Mouse (Mus musculus): ENCODE results near the gene Col4a4. TPM values are rescaled to one million over a fixed set of nuclear protein-coding genes. Genes with fewer than 3 reads are reported as not detected.
A peak's percentile ranks its signal among the peaks of the same experiment; 100 is the strongest.

Col4a4 gene
- 0.25 and 0.26 TPM in 2 replicates for polyA plus RNA-seq (2016; fragmentation: Nextera tagmentation; extraction: Ambion mirVana)

DNA sequence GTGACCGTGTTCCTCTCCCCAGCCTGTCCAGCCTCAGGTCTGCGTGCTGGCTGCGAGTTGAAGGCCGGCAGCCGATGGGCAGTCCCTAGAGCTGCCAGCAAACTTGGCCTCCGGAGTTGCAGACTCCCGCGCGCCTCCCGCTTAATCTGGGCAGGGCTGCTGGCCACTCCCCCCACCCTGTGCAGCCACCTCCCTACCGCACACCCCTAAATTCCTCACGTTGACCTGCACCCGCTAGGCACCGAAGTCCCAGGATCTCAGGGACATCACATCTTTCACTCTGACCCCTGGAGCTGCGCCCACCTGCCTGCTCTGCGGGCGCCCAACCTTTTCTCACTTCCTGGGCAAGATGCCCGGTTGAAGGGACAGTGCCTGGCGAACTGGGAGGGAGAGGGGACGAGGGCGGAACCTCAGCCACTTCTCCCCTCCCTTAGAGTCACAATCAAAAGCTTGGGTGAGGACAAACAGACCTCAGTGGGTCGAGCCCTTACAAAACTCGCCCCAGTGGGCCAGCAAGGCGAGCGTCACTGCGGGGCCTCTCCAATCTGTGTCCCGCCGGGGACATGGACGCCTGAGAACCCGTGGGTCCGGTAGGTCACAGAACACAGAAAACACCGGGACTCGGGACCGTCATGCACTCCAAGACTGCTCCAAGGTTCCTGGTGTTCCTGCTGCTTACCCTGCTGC lies at the start of gene Col4a4, which contains the start of gene Col4a3:
TSS of gene Col4a4 (minus strand) at position 137 of the 687 bp plus-strand sequence.
TSS of gene Col4a3 (plus strand) at position 209 of the 687 bp plus-strand sequence.
- no peaks in the 10 kb centered on the region for H3K9me3 ChIP-seq (replicated peaks)
- H3K27me3 ChIP-seq = peaks cover 20% of the 10 kb centered on the region
- ATAC-seq (ENCODE audit: low FRiP score) = no peak
- 5% methylated on average over 34 of the region's 34 CpGs for WGBS
- peak within 1 kb of the TSS; percentile 24 for H3K4me3 ChIP-seq
- H3K4me1 ChIP-seq = peaks cover 11% of the 10 kb centered on the region
- H3K9ac ChIP-seq = peak within 1 kb of the TSS; percentile 35; the same call in 1 of the 2 replicates
- H3K27ac ChIP-seq = no peak within 1 kb of the TSS
- H3K4me2 ChIP-seq (replicated peaks) = peak within 1 kb of the TSS; percentile 55
- no peaks in the 10 kb centered on the region for H3K36me3 ChIP-seq

DNA sequence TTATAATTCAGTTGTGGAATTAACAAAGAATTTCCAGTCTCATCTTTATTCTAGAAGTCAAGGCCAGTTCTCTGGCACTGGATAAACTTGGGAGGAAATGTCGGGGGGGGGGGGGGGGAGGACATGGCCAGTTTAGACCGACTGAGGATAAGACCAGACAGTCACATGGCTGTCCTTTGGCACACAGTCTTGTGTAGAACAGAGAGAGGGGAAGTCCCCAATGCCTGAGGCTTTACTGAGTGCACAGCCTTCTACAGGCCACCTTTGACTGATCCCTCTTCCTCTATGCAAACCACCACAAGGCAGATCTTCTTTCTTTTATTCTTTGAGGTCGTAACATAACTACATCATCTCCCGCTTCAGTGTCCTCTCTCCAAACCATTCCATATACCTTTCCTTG lies 49.7 kb upstream of the Col4a4 start:
- ATAC-seq (ENCODE audit: low FRiP score) = no peak
- no peaks in the 10 kb centered on the region for H3K9me3 ChIP-seq (replicated peaks)

DNA sequence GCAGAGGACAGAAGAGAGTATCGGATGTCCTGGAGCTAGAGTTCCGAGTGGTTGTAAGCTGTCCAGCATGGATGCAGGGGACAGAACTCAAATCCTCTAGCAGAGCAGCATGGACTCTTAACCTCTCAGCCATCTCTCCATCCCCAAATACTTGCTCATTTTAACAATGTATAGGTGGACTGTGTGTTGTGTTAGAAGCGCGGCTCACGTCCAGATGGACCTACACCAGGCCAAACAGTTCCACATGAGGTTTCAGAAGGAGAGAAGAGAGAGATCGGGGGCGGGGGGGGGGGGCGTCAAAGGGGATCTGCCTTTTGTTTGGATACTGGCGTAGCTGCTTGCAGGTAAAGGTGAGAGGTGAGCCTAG lies 48.6 kb upstream of the Col4a4 start:
- H3K4me1 ChIP-seq = 0 out of 2 replicates have a peak, but pooled peaks cover 3% of the 10 kb centered on the region
- no peak overlapping the region for H3K27ac ChIP-seq
- H3K36me3 ChIP-seq = no peaks in the 10 kb centered on the region
- ATAC-seq (ENCODE audit: low FRiP score) = no peak
- no peak overlapping the region for H3K4me2 ChIP-seq (replicated peaks)
- no peak overlapping the region for H3K9ac ChIP-seq
- no peaks in the 10 kb centered on the region for H3K9me3 ChIP-seq (replicated peaks)
- H3K4me3 ChIP-seq = no peak overlapping the region
- no peaks in the 10 kb centered on the region for H3K27me3 ChIP-seq
- WGBS = 89% methylated on average over 9 of the region's 9 CpGs

More for the DNA sequence above, 49.7 kb upstream of the Col4a4 start:
- Histone ChIP-seq H3K4me3 (no peak overlapping the region), H3K36me3 (no peaks in the 10 kb centered on the region), H3K4me2 (replicated peaks) (no peak overlapping the region), H3K4me1 (0 out of 2 replicates have a peak, but pooled peaks cover 3% of the 10 kb centered on the region), H3K27ac (no peak overlapping the region), H3K9ac (no peak overlapping the region), H3K27me3 (no peaks in the 10 kb centered on the region)
- 86% methylated on average over 4 of the region's 4 CpGs for WGBS

DNA sequence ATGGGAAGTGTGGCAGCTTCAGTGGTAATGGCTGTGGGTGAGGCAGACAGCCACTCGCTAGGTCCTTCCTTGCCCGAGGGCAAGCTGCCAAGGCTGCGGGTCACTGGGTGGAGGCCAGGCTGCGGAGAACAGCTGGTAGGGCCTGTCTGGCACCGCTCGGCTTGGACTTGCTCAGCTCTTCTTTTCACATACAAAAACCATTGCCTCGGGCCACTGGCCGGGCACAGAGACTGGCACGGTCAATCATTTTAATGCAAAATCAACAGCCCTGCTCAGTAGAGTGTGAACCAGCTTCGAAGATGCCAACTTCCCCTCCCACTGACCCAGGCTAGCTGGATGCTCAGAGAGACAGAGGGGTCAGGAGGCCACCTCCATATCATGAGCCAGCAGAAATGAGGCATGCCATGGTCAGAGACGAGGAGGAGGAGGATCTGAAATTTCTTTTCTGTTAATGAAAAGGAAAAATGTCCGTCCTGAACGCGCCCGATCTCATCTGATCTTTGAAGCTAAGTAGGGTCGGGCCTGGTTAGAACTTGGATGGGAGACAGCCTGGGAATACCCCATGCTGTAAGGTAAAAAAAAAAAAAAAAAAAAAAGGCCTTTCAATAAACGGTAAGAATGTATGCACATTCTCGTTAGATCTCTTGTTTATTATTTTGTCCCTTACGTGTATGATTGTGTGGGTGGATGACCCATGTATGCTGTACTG lies 48.0 kb upstream of the Col4a4 start:
- ATAC-seq (ENCODE audit: low FRiP score) = peak; percentile 75
- no peaks in the 10 kb centered on the region for H3K27me3 ChIP-seq
- 0 out of 2 replicates have a peak, but pooled peaks cover 3% of the 10 kb centered on the region for H3K4me1 ChIP-seq
- H3K36me3 ChIP-seq = no peaks in the 10 kb centered on the region
- H3K4me3 ChIP-seq = no peak overlapping the region
- H3K9ac ChIP-seq = no peak overlapping the region
- H3K4me2 ChIP-seq (replicated peaks) = no peak overlapping the region
- no peak overlapping the region for H3K27ac ChIP-seq
- H3K9me3 ChIP-seq (replicated peaks) = no peaks in the 10 kb centered on the region
- WGBS = 81% methylated on average over 19 of the region's 19 CpGs

DNA sequence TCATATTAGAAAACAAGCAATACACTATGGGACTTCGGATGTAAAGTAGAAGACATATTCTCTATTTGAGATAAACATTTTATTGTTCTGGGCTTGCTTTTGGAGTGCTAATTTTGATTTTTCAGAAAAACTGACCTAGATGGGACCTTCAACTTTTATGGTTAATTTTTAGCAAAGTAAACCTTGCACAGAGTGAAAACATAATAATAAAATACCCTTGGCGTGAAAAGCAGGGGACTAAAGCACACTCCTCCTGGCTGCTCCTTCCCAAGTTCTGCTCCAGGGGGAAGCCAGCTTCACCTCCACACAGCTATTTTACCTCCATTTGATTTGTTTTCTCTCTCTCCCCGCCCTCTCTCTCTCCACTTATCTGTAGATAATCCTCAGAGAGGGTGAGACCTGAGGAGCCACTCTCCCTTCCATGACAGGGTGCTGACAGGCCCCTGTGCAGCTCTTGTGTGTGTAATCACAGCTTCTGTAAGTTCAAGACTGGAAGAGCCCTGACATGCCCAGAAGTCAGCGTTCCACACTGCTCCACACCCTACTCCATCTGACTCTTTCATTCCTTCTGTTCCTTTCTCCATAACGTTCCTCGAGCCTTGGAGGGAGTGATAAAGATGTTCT lies 44.6 kb upstream of the Col4a4 start:
- Histone ChIP-seq H3K9me3 (replicated peaks) (no peaks in the 10 kb centered on the region), H3K27me3 (no peaks in the 10 kb centered on the region), H3K4me1 (0 out of 2 replicates have a peak, but pooled peaks cover 3% of the 10 kb centered on the region), H3K36me3 (no peaks in the 10 kb centered on the region), H3K27ac (no peak overlapping the region), H3K9ac (no peak overlapping the region), H3K4me3 (no peak overlapping the region), H3K4me2 (replicated peaks) (no peak overlapping the region)
- 79% methylated on average over 6 of the region's 6 CpGs for WGBS
- ATAC-seq (ENCODE audit: low FRiP score) = no peak

DNA sequence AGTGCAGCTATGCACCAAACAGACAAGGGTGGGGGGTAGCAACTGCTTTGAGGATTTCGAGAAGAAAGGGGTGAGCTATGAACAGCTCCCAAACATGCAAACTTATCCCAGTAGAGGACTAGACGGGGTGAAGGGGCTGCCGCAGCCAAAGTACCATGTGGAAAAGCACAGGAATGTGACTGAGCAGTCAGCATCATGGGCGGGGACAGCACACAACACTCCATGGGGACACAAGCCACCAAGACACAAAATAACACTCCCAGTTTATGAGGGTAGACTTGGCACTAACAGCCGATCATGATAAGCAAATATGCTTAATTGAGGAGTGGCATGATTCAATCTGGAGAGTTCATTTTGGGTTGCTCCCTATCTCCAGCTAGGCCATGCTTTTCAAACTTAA lies 42.8 kb upstream of the Col4a4 start:
- ATAC-seq (ENCODE audit: low FRiP score) = no peak
- Histone ChIP-seq H3K27me3 (no peaks in the 10 kb centered on the region), H3K36me3 (no peaks in the 10 kb centered on the region), H3K4me3 (no peak overlapping the region), H3K4me2 (replicated peaks) (no peak overlapping the region), H3K27ac (no peak overlapping the region), H3K9me3 (replicated peaks) (no peaks in the 10 kb centered on the region), H3K9ac (no peak overlapping the region), H3K4me1 (0 out of 2 replicates have a peak, but pooled peaks cover 2% of the 10 kb centered on the region)
- WGBS = 85% methylated on average over 5 of the region's 5 CpGs

DNA sequence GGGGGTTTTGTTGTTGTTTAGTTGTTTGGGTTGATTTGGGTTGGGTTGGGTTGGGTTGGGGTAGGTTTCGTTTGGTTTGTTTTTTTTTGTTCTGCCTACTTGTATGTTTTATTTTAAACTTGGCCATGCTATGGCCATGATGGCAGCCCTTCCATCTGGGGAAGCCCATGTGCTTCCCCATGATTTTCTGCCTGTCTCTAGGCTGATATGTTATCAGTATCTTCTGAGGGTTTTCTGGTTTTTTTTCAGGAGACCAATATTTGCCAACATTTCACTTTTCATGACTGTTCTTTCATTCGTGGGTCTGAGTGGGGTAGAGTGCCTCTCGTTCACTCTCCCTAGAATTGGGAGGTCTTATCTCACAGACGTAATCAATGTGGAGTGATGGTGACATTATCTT lies 41.0 kb upstream of the Col4a4 start:
- no peak overlapping the region for H3K4me2 ChIP-seq (replicated peaks)
- H3K4me3 ChIP-seq = no peak overlapping the region
- H3K36me3 ChIP-seq = no peaks in the 10 kb centered on the region
- H3K27me3 ChIP-seq = no peaks in the 10 kb centered on the region
- no peaks in the 10 kb centered on the region for H3K4me1 ChIP-seq
- H3K27ac ChIP-seq = no peak overlapping the region
- 83% methylated on average over 4 of the region's 4 CpGs for WGBS
- ATAC-seq (ENCODE audit: low FRiP score) = no peak
- no peaks in the 10 kb centered on the region for H3K9me3 ChIP-seq (replicated peaks)
- no peak overlapping the region for H3K9ac ChIP-seq

DNA sequence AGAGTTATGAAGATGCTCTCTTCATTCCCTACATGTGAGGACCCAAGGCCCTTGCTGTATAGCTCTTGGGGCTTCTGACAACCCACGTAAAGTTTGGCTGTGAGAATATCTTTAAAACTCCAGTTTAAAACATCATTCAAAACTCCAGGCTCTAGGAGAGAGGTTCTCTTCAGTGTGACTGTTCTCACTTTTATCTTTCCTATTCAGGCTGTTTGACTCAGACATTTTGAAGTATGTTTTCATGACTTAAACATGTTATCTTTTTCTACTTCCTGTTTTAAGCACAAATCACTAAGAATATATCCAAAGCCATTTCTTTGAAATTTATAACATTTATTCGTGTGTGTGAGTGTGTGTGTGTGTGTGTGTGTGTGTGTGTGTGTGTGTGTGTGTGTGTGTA lies 38.8 kb upstream of the Col4a4 start:
- whole genome bisulfite sequencing = 81% methylated on average over 2 of the region's 2 CpGs
- Histone ChIP-seq H3K27me3 (no peaks in the 10 kb centered on the region), H3K4me1 (no peaks in the 10 kb centered on the region), H3K9ac (no peak overlapping the region), H3K27ac (no peak overlapping the region), H3K4me2 (replicated peaks) (no peak overlapping the region), H3K4me3 (no peak overlapping the region), H3K9me3 (replicated peaks) (no peaks in the 10 kb centered on the region), H3K36me3 (no peaks in the 10 kb centered on the region)
- ATAC-seq (ENCODE audit: low FRiP score) = no peak

DNA sequence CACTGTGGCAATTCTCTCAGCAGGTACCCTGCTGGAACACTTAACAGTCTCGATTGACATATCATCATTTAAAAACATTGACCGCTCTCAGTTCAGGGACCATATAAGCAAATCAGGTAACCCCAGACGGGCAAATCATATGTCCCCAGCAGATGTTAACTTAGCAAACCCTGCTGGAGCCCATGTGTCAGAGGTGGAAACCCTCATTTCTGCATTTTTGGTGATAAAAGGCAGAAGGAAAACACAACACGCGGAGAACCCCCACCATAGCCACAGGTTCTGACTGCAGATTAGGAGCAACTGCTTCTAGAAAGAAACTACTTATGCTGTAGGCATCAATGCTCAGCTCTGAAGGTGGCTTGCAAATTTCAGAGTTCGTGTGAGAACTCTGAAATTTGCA lies 38.3 kb upstream of the Col4a4 start:
- H3K4me2 ChIP-seq (replicated peaks) = no peak overlapping the region
- H3K36me3 ChIP-seq = no peaks in the 10 kb centered on the region
- no peaks in the 10 kb centered on the region for H3K4me1 ChIP-seq
- no peak overlapping the region for H3K4me3 ChIP-seq
- no peak for ATAC-seq (ENCODE audit: low FRiP score)
- WGBS = 75% methylated on average over 6 of the region's 6 CpGs
- H3K9ac ChIP-seq = no peak overlapping the region
- no peaks in the 10 kb centered on the region for H3K9me3 ChIP-seq (replicated peaks)
- H3K27me3 ChIP-seq = no peaks in the 10 kb centered on the region
- H3K27ac ChIP-seq = no peak overlapping the region

DNA sequence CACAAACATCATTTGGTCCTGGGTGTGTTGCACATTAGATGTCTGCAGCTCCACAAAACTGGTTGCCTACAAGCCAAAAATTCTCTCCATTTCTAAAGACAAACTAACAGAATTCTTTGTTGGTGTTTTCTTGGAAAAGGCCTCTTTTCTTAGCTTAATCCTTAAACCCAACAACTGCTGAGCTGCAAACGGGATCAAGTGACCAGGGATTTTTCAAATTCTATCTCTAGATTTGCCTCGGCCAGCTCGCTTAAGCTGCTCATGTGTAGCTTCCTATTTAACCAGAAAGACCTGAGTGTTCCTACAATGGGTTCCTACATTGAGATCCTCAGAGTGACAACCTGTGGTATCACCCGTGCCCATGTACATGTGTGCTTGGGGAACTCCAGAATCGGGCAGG lies 33.3 kb upstream of the Col4a4 start:
- no peak overlapping the region for H3K4me2 ChIP-seq (replicated peaks)
- no peak overlapping the region for H3K4me3 ChIP-seq
- no peak for ATAC-seq (ENCODE audit: low FRiP score)
- H3K27me3 ChIP-seq = no peaks in the 10 kb centered on the region
- WGBS = 90% methylated on average over 5 of the region's 5 CpGs
- no peak overlapping the region for H3K9ac ChIP-seq
- no peak overlapping the region for H3K27ac ChIP-seq
- no peaks in the 10 kb centered on the region for H3K9me3 ChIP-seq (replicated peaks)
- H3K36me3 ChIP-seq = no peaks in the 10 kb centered on the region
- H3K4me1 ChIP-seq = no peaks in the 10 kb centered on the region

DNA sequence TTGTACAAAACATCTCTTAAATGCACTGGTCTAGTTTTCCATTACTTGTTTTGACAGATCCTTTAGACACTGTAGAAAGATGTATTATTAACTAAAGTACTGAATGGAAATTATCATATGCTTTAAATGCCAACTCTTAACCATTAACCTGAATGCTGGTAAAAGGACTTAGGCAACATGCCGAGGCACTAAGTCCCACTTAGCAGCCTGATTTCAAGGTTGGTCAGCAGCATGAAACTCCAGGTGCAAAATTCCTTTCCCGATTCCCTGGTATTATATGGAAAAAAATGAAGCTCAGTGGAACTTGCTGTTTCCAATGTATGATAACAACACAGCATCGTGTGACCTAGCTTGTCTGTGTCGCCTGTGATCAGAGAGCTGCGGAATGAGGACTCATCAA lies 31.9 kb upstream of the Col4a4 start:
- Histone ChIP-seq H3K4me3 (no peak overlapping the region), H3K36me3 (no peaks in the 10 kb centered on the region), H3K9ac (no peak overlapping the region), H3K27ac (no peak overlapping the region), H3K4me1 (no peaks in the 10 kb centered on the region), H3K27me3 (no peaks in the 10 kb centered on the region), H3K9me3 (replicated peaks) (no peaks in the 10 kb centered on the region), H3K4me2 (replicated peaks) (no peak overlapping the region)
- WGBS = 85% methylated on average over 5 of the region's 5 CpGs
- no peak for ATAC-seq (ENCODE audit: low FRiP score)

DNA sequence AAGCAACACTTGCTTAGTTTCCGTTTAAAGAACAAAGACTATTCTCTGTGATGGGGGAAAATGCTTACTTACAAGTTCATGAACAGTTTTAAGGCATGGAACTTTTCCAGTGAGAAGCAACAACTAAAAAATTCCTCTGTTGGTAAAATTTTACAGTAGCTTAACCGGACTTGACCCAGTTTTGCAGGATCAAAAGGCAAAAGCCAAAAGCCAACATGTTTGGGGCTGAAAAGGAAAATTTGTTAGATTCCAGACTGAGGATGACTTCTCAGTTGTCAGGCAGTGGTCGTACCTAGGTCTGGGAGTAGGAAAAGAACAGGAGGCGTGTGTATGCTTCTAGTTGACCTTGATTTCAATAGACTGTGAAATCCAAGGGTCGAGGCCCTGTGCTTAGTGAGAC lies 31.4 kb upstream of the Col4a4 start:
- H3K27me3 ChIP-seq = no peaks in the 10 kb centered on the region
- ATAC-seq (ENCODE audit: low FRiP score) = no peak
- H3K27ac ChIP-seq = no peak overlapping the region
- no peaks in the 10 kb centered on the region for H3K36me3 ChIP-seq
- no peak overlapping the region for H3K9ac ChIP-seq
- H3K4me2 ChIP-seq (replicated peaks) = no peak overlapping the region
- no peaks in the 10 kb centered on the region for H3K4me1 ChIP-seq
- no peaks in the 10 kb centered on the region for H3K9me3 ChIP-seq (replicated peaks)
- WGBS = 77% methylated on average over 5 of the region's 5 CpGs
- no peak overlapping the region for H3K4me3 ChIP-seq

Data from hindbrain, embryonic 12.5 days (tissue).